Mouse (Mus musculus): ENCODE data around the gene Gm45208. TPM values are rescaled to one million over a fixed set of nuclear protein-coding genes. Genes with fewer than 3 reads are reported as not detected.
A peak's percentile ranks its signal among the peaks of the same experiment; 100 is the strongest.
"Not testable (repeated sequence)": the region's sequence is repeated elsewhere in the genome, so short reads cannot be mapped to it uniquely, and the experiment has no call there.

Gm45208 gene
- total RNA-seq, 4 experiments from 2014 or later = not detected

- DNase-seq = peak; percentile 83
Observed at GRCm38 (mm10) chrX:7728215-7728921, 6.3 kb downstream of the Gm45208 start, which contains the start of gene Praf2. TSS of gene Praf2 (plus strand) at chrX:7728439.

- DNase-seq = no peak
Observed at GRCm38 (mm10) chrX:7728922-7729265, 6.8 kb downstream of the Gm45208 start.

GRCm38 (mm10) chrX:7733571-7734156 is 11.6 kb downstream of the Gm45208 start:
- DNase-seq = no peak

- DNase-seq = no peak
Observed at GRCm38 (mm10) chrX:7739336-7740081, 17.5 kb downstream of the Gm45208 start.

GRCm38 (mm10) chrX:7740082-7740819 is 18.2 kb downstream of the Gm45208 start:
- DNase-seq = no peak

GRCm38 (mm10) chrX:7741103-7741502 is 19.1 kb downstream of the Gm45208 start:
- DNase-seq = no peak

GRCm38 (mm10) chrX:7743470-7743869 is 21.4 kb downstream of the Gm45208 start:
- no peak for DNase-seq

- DNase-seq = no peak
Observed at GRCm38 (mm10) chrX:7744940-7745339, 22.9 kb downstream of the Gm45208 start.

- no peak for DNase-seq
Observed at GRCm38 (mm10) chrX:7745429-7745828, 23.4 kb downstream of the Gm45208 start.

- DNase-seq = peak; percentile 45
Observed at GRCm38 (mm10) chrX:7750432-7751116, 28.5 kb downstream of the Gm45208 start, which contains the start of gene Ccdc120. TSS of gene Ccdc120 (minus strand) at chrX:7750905.

GRCm38 (mm10) chrX:7753627-7754026 is 31.6 kb downstream of the Gm45208 start:
- not testable (repeated sequence) for DNase-seq

GRCm38 (mm10) chrX:7762137-7762920 is 40.3 kb downstream of the Gm45208 start, which contains the start of gene Tfe3:
TSS of gene Tfe3 (plus strand) at chrX:7762560.
- peak; percentile 95 for DNase-seq

GRCm38 (mm10) chrX:7762921-7763197 is 40.8 kb downstream of the Gm45208 start:
- no peak for DNase-seq

- peak; percentile 19 for DNase-seq
Observed at GRCm38 (mm10) chrX:7763631-7764393, 41.8 kb downstream of the Gm45208 start.

- no peak for DNase-seq
Observed at GRCm38 (mm10) chrX:7764657-7765280, 42.7 kb downstream of the Gm45208 start.

- DNase-seq = no peak
Observed at GRCm38 (mm10) chrX:7765281-7765670, 43.2 kb downstream of the Gm45208 start.

- DNase-seq = peak; percentile 64
Observed at GRCm38 (mm10) chrX:7765764-7766163, 43.7 kb downstream of the Gm45208 start.

GRCm38 (mm10) chrX:7769302-7770017 is 47.4 kb downstream of the Gm45208 start:
- no peak for DNase-seq

- no peak for DNase-seq
Observed at GRCm38 (mm10) chrX:7772766-7773165, 50.7 kb downstream of the Gm45208 start.
